Mouse (Mus musculus): Measurements from ENCODE around the gene Dclk1. TPM values are rescaled to one million over a fixed set of nuclear protein-coding genes. Genes with fewer than 3 reads are reported as not detected.

The Dclk1 gene
- polyA plus RNA-seq, 1 experiment from 2014 or later = 99.0 TPM

DNA sequence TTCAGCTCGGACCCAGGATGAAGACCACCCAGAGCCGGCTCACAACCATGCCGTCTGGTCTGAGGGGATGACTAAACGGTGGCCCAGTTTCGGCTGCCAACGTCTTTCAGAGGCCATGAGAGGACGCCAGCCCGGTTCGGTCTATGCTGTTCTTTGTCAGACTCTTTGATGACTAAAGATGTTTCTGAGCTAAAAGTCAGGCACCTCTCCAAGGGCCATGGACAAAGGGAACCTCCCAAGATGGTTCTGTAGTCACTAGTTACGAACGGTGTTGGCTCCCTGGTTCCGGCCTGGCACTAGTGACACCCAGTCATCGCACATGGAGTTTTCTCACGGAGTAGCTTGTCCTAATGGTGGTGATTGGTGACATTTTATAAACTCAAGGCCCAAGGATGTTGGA, 110.4 kb downstream of the Dclk1 start:
- Histone ChIP-seq H3K4me2 (ENCODE audit: low read depth) (no peak overlapping the region), H3K4me1 (ENCODE audit: control insufficient read depth, insufficient read depth, low read length) (peaks cover 24% of the 10 kb centered on the region), H3K9ac (ENCODE audit: low read length) (no peak overlapping the region), H3K9me3 (ENCODE audit: control insufficient read depth, low read length) (no peaks in the 10 kb centered on the region), H3K36me3 (ENCODE audit: control insufficient read depth, insufficient read depth, low read length) (no peaks in the 10 kb centered on the region), H3K27me3 (ENCODE audit: control insufficient read depth, insufficient read depth, low read length) (no peaks in the 10 kb centered on the region), H3K4me3 (ENCODE audit: low read depth, low read length) (no peak overlapping the region), H3K27ac (ENCODE audit: low read depth, low read length) (no peak overlapping the region)
- ATAC-seq (ENCODE audit: insufficient read depth, low FRiP score, low TSS enrichment) (no peak), DNase-seq (ENCODE audit: low spot score) (no peak)
- WGBS = 83% methylated on average over 14 of the region's 14 CpGs

DNA sequence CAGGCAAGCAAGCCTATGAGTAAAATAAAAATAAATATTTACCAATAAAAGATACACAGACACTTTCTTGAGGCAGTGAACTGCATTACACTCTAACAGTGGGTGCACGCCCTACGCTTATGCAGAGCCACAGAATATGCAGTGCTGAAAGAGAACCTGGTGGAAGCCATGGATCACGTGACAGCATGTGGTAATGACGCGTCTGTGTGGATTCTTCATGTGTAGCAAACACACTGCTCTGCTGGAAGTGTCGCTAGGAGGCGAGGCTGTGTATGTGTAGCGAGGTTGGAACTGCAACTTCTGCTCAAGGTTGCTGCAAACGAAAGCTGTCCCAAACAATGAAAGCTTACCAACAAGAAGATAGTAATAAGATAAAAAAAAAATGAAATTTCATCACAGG, 111.0 kb downstream of the Dclk1 start:
- H3K9ac ChIP-seq (ENCODE audit: low read length) = no peak overlapping the region
- DNase-seq (ENCODE audit: low spot score) = no peak
- 0 out of 2 replicates have a peak overlapping the region, but pooled peaks have one; percentile 83 for H3K27ac ChIP-seq (ENCODE audit: low read depth, low read length)
- H3K36me3 ChIP-seq (ENCODE audit: control insufficient read depth, insufficient read depth, low read length) = no peaks in the 10 kb centered on the region
- H3K4me2 ChIP-seq (ENCODE audit: low read depth) = no peak overlapping the region
- no peaks in the 10 kb centered on the region for H3K9me3 ChIP-seq (ENCODE audit: control insufficient read depth, low read length)
- H3K4me3 ChIP-seq (ENCODE audit: low read depth, low read length) = no peak overlapping the region
- WGBS = 75% methylated on average over 9 of the region's 9 CpGs
- peaks cover 18% of the 10 kb centered on the region for H3K4me1 ChIP-seq (ENCODE audit: control insufficient read depth, insufficient read depth, low read length)
- no peak for ATAC-seq (ENCODE audit: insufficient read depth, low FRiP score, low TSS enrichment)
- no peaks in the 10 kb centered on the region for H3K27me3 ChIP-seq (ENCODE audit: control insufficient read depth, insufficient read depth, low read length)

DNA sequence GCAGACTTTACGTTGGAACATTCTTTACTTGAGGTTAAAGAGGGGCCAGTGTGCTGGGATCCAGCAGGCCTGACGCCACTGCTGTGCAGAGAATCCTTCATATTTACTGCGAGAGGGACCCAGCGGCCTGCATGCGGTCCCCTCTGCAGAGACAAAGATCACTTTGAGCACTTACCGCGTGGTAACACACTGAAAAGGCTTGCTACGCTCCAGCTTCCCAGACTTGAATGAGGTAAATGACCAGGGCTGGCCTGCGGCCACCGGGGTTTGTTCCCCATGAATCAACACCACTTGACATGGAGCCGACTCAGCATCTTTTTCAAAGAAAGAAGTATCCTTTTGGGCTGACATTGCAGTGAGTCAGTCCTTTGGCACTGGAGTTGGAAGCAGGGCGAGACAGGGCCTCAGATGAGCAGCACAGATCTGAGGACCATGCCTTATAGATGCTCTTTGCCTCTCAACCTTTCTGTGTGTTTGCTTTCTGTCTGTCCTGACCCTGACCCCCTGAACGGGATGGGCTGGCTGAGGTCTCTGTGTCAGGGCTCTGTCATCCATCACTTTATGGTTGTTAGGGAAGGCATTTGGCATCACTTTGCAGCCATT, 111.8 kb downstream of the Dclk1 start:
- Histone ChIP-seq H3K9me3 (ENCODE audit: control insufficient read depth, low read length) (no peaks in the 10 kb centered on the region), H3K36me3 (ENCODE audit: control insufficient read depth, insufficient read depth, low read length) (no peaks in the 10 kb centered on the region), H3K4me2 (ENCODE audit: low read depth) (no peak overlapping the region), H3K4me3 (ENCODE audit: low read depth, low read length) (no peak overlapping the region), H3K27ac (ENCODE audit: low read depth, low read length) (peak overlapping the region; percentile 83), H3K9ac (ENCODE audit: low read length) (peak overlapping the region; percentile 15), H3K27me3 (ENCODE audit: control insufficient read depth, insufficient read depth, low read length) (no peaks in the 10 kb centered on the region), H3K4me1 (ENCODE audit: control insufficient read depth, insufficient read depth, low read length) (peaks cover 18% of the 10 kb centered on the region)
- ATAC-seq (ENCODE audit: insufficient read depth, low FRiP score, low TSS enrichment) = peak; percentile 51
- DNase-seq (ENCODE audit: low spot score) = peak; percentile 78
- WGBS = 12% methylated on average over 13 of the region's 13 CpGs

DNA sequence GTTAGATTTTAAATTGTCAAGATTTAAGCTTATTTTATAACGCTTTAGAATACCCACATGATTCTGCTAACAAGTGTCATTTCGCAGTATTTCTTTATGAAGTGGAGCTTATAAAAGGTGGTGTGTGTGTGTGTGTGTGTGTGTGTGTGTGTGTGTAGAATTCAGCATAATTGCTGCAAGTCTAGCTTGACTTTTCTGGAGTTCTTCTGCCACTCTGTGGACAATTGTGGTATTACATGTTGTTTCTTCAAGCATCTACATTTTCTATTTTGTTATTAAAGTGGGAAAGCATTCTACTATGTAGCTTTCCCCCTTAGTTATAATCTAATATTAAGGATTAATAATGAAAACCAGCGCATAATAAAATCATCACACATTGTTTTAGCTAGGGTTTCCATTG, 112.6 kb downstream of the Dclk1 start:
- Histone ChIP-seq H3K27me3 (ENCODE audit: control insufficient read depth, insufficient read depth, low read length) (no peaks in the 10 kb centered on the region), H3K27ac (ENCODE audit: low read depth, low read length) (peak overlapping the region; percentile 83; the same call in 1 of the 2 replicates), H3K4me2 (ENCODE audit: low read depth) (no peak overlapping the region), H3K36me3 (ENCODE audit: control insufficient read depth, insufficient read depth, low read length) (no peaks in the 10 kb centered on the region), H3K4me3 (ENCODE audit: low read depth, low read length) (no peak overlapping the region), H3K9me3 (ENCODE audit: control insufficient read depth, low read length) (no peaks in the 10 kb centered on the region), H3K4me1 (ENCODE audit: control insufficient read depth, insufficient read depth, low read length) (peaks cover 14% of the 10 kb centered on the region), H3K9ac (ENCODE audit: low read length) (no peak overlapping the region; the same call in 1 of the 2 replicates)
- 16% methylated on average over 3 of the region's 3 CpGs for WGBS
- no peak for DNase-seq (ENCODE audit: low spot score)
- 0 out of 2 replicates have a peak, but pooled peaks have one; percentile 15 for ATAC-seq (ENCODE audit: insufficient read depth, low FRiP score, low TSS enrichment)

DNA sequence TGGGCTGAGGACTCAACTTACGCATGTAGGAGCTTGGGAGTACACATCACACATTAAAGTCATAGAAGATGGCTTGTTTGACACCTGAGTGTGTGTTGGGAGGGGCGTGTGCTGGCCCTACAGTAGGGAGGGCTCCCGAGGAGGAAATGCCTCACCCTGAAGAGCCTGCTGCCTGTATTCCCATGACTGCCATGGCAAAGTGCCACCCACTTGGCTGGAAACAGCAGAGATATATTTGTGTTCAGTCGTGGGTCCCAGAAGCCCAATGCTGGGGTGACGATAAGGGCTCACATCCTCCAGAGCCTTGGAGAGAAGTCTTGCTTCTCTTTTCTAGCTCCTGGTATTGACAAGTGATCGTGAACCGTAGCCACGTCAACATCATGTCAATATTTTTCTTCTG, 116.3 kb downstream of the Dclk1 start:
- WGBS = 95% methylated on average over 8 of the region's 8 CpGs
- no peak for ATAC-seq (ENCODE audit: insufficient read depth, low FRiP score, low TSS enrichment)
- H3K4me2 ChIP-seq (ENCODE audit: low read depth) = no peak overlapping the region

DNA sequence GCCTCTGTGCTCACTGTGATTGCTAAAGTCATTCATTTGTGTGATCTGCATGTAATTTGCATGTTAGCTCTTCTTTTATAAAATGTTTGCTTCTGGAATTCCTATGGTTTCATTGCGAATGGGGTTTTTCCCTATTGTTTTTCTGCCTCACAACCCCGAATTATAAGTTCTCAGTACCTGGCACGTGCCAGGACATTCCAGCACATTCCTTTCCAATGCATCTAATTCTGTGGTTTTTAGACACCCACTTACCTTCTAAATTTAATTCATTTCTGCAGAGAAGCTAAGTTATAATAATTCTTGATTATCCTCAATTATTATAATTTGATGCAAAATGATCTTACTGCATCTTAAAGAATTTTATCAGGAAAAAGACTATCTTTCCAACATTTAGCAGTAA, 118.7 kb downstream of the Dclk1 start:
- no peak for DNase-seq (ENCODE audit: low spot score)
- H3K36me3 ChIP-seq (ENCODE audit: control insufficient read depth, insufficient read depth, low read length) = no peaks in the 10 kb centered on the region
- ATAC-seq (ENCODE audit: insufficient read depth, low FRiP score, low TSS enrichment) = no peak
- no peak overlapping the region for H3K4me2 ChIP-seq (ENCODE audit: low read depth)
- no peak overlapping the region for H3K4me3 ChIP-seq (ENCODE audit: low read depth, low read length)
- no peaks in the 10 kb centered on the region for H3K9me3 ChIP-seq (ENCODE audit: control insufficient read depth, low read length)
- no peaks in the 10 kb centered on the region for H3K27me3 ChIP-seq (ENCODE audit: control insufficient read depth, insufficient read depth, low read length)
- 94% methylated on average over 3 of the region's 3 CpGs for WGBS
- 0 out of 2 replicates have a peak, but pooled peaks cover 4% of the 10 kb centered on the region for H3K4me1 ChIP-seq (ENCODE audit: control insufficient read depth, insufficient read depth, low read length)
- no peak overlapping the region for H3K27ac ChIP-seq (ENCODE audit: low read depth, low read length)
- H3K9ac ChIP-seq (ENCODE audit: low read length) = no peak overlapping the region

More for the DNA sequence above, 116.3 kb downstream of the Dclk1 start:
- no peak overlapping the region for H3K27ac ChIP-seq (ENCODE audit: low read depth, low read length)
- no peaks in the 10 kb centered on the region for H3K9me3 ChIP-seq (ENCODE audit: control insufficient read depth, low read length)
- no peak for DNase-seq (ENCODE audit: low spot score)
- no peaks in the 10 kb centered on the region for H3K36me3 ChIP-seq (ENCODE audit: control insufficient read depth, insufficient read depth, low read length)
- peaks cover 14% of the 10 kb centered on the region for H3K4me1 ChIP-seq (ENCODE audit: control insufficient read depth, insufficient read depth, low read length)
- H3K27me3 ChIP-seq (ENCODE audit: control insufficient read depth, insufficient read depth, low read length) = no peaks in the 10 kb centered on the region
- H3K4me3 ChIP-seq (ENCODE audit: low read depth, low read length) = no peak overlapping the region
- no peak overlapping the region for H3K9ac ChIP-seq (ENCODE audit: low read length)

DNA sequence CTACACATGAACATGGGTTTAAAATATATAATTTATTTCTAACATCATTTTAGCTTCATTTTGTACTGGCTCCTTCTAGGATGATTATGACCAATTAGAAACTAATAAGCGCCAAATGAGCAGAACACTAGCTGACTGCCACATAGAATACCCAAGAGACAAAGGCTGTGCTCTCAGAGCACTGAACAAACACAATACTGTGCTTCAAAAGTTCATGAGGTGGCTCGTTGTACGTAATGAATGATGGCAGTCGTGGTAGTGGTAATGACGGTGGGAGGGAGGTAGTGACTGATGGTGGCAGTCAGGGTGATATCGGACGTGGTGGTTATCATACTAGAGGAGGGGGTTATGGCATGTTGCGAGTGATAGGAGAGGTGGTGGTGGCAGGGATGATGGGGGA, 125.0 kb downstream of the Dclk1 start:
- Histone ChIP-seq H3K27ac (ENCODE audit: low read depth, low read length) (no peak overlapping the region), H3K4me3 (ENCODE audit: low read depth, low read length) (no peak overlapping the region), H3K36me3 (ENCODE audit: control insufficient read depth, insufficient read depth, low read length) (no peaks in the 10 kb centered on the region), H3K27me3 (ENCODE audit: control insufficient read depth, insufficient read depth, low read length) (no peaks in the 10 kb centered on the region), H3K4me2 (ENCODE audit: low read depth) (no peak overlapping the region), H3K4me1 (ENCODE audit: control insufficient read depth, insufficient read depth, low read length) (no peaks in the 10 kb centered on the region), H3K9ac (ENCODE audit: low read length) (no peak overlapping the region), H3K9me3 (ENCODE audit: control insufficient read depth, low read length) (no peaks in the 10 kb centered on the region)
- 82% methylated on average over 8 of the region's 8 CpGs for WGBS
- no peak for ATAC-seq (ENCODE audit: insufficient read depth, low FRiP score, low TSS enrichment)
- no peak for DNase-seq (ENCODE audit: low spot score)

DNA sequence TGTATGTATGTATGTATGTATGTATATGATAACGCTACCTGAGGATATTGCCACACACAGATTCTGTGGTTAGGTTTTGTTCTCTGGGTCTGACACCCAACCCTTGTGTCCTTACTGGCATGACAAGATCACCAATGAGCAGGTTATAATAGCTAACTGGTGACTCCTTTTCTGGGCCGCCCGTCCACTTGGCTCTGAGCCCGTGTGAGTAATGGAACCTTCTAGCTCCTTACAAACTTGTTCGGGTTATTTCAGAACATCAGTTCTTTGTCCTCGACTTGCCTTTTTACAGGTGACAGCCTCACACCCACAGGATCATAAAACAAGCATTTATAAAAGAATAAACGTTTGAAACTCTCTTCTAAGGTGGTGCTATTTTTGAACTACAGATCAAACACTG, 127.0 kb downstream of the Dclk1 start:
- DNase-seq (ENCODE audit: low spot score) (no peak), ATAC-seq (ENCODE audit: insufficient read depth, low FRiP score, low TSS enrichment) (no peak)
- no peaks in the 10 kb centered on the region for H3K27me3 ChIP-seq (ENCODE audit: control insufficient read depth, insufficient read depth, low read length)
- H3K9ac ChIP-seq (ENCODE audit: low read length) = no peak overlapping the region
- H3K4me2 ChIP-seq (ENCODE audit: low read depth) = no peak overlapping the region
- H3K9me3 ChIP-seq (ENCODE audit: control insufficient read depth, low read length) = no peaks in the 10 kb centered on the region
- no peak overlapping the region for H3K27ac ChIP-seq (ENCODE audit: low read depth, low read length)
- 80% methylated on average over 7 of the region's 7 CpGs for WGBS
- no peaks in the 10 kb centered on the region for H3K4me1 ChIP-seq (ENCODE audit: control insufficient read depth, insufficient read depth, low read length)
- no peaks in the 10 kb centered on the region for H3K36me3 ChIP-seq (ENCODE audit: control insufficient read depth, insufficient read depth, low read length)
- no peak overlapping the region for H3K4me3 ChIP-seq (ENCODE audit: low read depth, low read length)

DNA sequence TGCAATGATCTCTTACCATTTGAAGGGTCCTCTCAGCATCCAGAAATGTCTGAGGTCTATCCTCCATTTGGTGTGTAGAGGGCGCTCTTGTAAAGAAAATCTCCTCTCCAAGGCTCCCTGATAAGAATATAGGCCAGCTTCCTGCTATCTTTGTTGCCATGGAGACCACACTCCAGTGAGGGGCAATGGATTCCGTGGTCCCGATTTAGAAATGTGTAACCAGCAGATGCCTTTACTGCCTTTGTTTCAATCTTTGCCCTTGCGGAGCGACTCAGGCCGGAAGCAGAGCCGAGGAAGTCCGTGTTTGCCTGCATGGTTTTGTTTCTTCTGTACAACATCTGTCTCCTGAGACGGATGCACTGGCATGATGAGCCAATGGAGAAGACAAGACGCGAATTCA, 131.5 kb downstream of the Dclk1 start:
- 7% methylated on average over 11 of the region's 11 CpGs for WGBS
- ATAC-seq (ENCODE audit: insufficient read depth, low FRiP score, low TSS enrichment) = peak; percentile 76
- peak; percentile 72 for DNase-seq (ENCODE audit: low spot score)

More for the DNA sequence above, 131.5 kb downstream of the Dclk1 start:
- H3K36me3 ChIP-seq (ENCODE audit: control insufficient read depth, insufficient read depth, low read length) = no peaks in the 10 kb centered on the region
- no peaks in the 10 kb centered on the region for H3K9me3 ChIP-seq (ENCODE audit: control insufficient read depth, low read length)
- H3K27ac ChIP-seq (ENCODE audit: low read depth, low read length) = no peak overlapping the region
- H3K4me1 ChIP-seq (ENCODE audit: control insufficient read depth, insufficient read depth, low read length) = no peaks in the 10 kb centered on the region
- no peak overlapping the region; the same call in 1 of the 2 replicates for H3K9ac ChIP-seq (ENCODE audit: low read length)
- peak overlapping the region; percentile 45 for H3K4me2 ChIP-seq (ENCODE audit: low read depth)
- H3K4me3 ChIP-seq (ENCODE audit: low read depth, low read length) = no peak overlapping the region
- no peaks in the 10 kb centered on the region for H3K27me3 ChIP-seq (ENCODE audit: control insufficient read depth, insufficient read depth, low read length)

All from neural tube, embryonic 11.5 days (tissue).